Mouse (Mus musculus) embryonic facial prominence, embryonic 10.5 days (tissue): ENCODE results near the gene Praf2. TPM values are rescaled to one million over a fixed set of nuclear protein-coding genes. Genes with fewer than 3 reads are reported as not detected.
A peak's percentile ranks its signal among the peaks of the same experiment; 100 is the strongest.
"Not testable (repeated sequence)": the region's sequence is repeated elsewhere in the genome, so short reads cannot be mapped to it uniquely, and the experiment has no call there.

Source experiments
- DNase-seq: peaks from one replicate; pipeline ENCODE4 v3.0.0-alpha.2; 2017; ENCODE audit warnings: low spot score
- H3K27ac ChIP-seq: fragments of 300-500 bp; sonication (generic); replicated peaks from 2 replicates; pipeline ENCODE4 v1.5.1; 2016; ENCODE audit warnings: mild to moderate bottlenecking
- H3K27me3 ChIP-seq: fragments of 300-500 bp; sonication (generic); replicated peaks from 2 replicates; pipeline ENCODE4 v1.6.1; 2016; ENCODE audit warnings: low read depth, mild to moderate bottlenecking; ENCODE audit not compliant: poor library complexity, severe bottlenecking
- H3K36me3 ChIP-seq: fragments of 300-500 bp; sonication (generic); replicated peaks from 2 replicates; pipeline ENCODE4 v1.6.1; 2016; ENCODE audit warnings: mild to moderate bottlenecking, moderate library complexity
- H3K4me1 ChIP-seq: fragments of 300-500 bp; sonication (generic); 2 replicates; pipeline ENCODE4 v1.6.1; 2016
- H3K4me3 ChIP-seq: fragments of 300-500 bp; sonication (generic); 2 replicates; pipeline ENCODE4 v1.5.1; 2016; ENCODE audit warnings: mild to moderate bottlenecking, moderate library complexity
- H3K9me3 ChIP-seq: fragments of 300-500 bp; sonication (generic); 2 replicates; pipeline ENCODE4 v1.6.1; 2016; ENCODE audit warnings: mild to moderate bottlenecking
- WGBS: fragments of 180-500 bp; shearing (Covaris S2); methylation state at CpG from one replicate; pipeline ENCODE4 v1.1.7; 2016; 5-methylcytosine and 5-hydroxymethylcytosine counted together
- polyA plus RNA-seq: library from polyadenylated mRNA; unstranded; fragments of >200 nt; fragmentation: Nextera tagmentation; extraction: Ambion mirVana; gene quantifications from 2 replicates; pipeline ENCODE4 v1.2.1, GENCODE M21; 2016

The Praf2 gene
- polyA plus RNA-seq, 1 experiment from 2014 or later: 73.6 TPM

DNA sequence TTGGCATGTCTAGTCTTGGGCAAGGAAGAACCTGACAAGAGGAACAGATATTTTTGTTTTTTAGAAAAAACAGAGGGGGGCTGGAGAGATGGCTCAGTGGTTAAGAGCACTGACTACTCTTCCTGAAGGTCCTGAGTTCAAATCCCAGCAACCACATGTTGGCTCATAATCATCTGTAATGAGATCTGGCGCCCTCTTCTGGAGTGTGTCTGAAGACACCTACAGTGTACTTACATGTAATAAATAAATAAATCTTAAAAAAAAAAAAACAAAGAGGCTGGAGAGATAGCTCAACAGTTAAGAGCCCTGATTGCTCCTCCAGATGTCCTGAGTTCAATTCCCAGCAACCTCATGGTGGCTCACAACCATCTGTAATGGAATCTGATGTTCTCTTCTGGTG is 12.2 kb upstream of the Praf2 start:
- whole genome bisulfite sequencing: 38% methylated on average over 1 of the region's 1 CpGs

DNA sequence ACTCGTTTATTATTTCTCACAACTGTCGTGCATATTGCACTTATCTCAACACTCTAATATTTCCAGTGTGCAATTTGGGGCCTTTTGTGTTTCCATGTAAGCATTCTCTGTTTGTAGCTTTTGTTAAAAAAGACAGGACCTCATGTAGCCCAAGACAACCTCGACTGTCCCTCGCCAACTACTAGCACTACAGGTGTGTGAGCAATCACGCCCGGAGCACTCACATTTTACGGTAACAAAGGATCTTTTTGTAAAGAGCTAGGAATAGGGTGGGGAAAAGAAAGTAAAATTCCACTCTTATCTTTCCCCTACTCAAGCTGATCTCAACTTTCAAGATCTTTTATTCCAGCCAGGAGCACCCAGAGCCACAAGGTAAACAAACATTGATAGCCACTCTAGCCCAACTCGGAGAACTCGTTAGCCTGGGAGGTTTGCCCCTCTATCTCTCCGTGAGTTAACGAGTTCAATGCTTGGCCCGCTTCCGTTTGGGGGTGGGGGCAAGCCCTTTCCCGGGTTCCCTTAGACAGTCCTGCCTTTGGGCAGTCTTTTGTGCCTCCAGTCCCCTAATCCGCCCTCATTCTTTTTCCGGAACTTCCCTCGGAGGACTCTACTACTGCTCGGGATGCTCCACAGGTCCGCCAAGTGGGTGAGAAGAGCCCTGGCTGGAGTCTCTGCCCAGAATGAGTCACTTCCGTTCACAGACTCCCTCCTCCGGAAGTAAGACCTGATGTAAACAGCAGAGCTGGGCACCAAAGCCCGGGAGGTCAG is 6.5 kb upstream of the Praf2 start, which contains the start of gene Gm45208:
Gene Gm45208 (plus strand): TSS at position 732 of the 768 bp plus-strand sequence.
- no peaks in the 10 kb centered on the region; the same call in 1 of the 2 replicates for H3K9me3 ChIP-seq
- H3K36me3 ChIP-seq: peaks cover 23% of the 10 kb centered on the region
- peak within 1 kb of the TSS; percentile 69 for H3K4me3 ChIP-seq
- H3K4me1 ChIP-seq: peaks cover 5% of the 10 kb centered on the region; the same call in 1 of the 2 replicates
- 22% methylated on average over 22 of the region's 22 CpGs for WGBS
- DNase-seq: peak; percentile 69
- peak within 1 kb of the TSS; percentile 93 for H3K27ac ChIP-seq
- no peaks in the 10 kb centered on the region for H3K27me3 ChIP-seq

More for the DNA sequence above, 12.2 kb upstream of the Praf2 start:
- H3K27me3 ChIP-seq, H3K36me3 ChIP-seq, H3K4me3 ChIP-seq, DNase-seq, H3K9me3 ChIP-seq, H3K27ac ChIP-seq, H3K4me1 ChIP-seq: not testable (repeated sequence)

DNA sequence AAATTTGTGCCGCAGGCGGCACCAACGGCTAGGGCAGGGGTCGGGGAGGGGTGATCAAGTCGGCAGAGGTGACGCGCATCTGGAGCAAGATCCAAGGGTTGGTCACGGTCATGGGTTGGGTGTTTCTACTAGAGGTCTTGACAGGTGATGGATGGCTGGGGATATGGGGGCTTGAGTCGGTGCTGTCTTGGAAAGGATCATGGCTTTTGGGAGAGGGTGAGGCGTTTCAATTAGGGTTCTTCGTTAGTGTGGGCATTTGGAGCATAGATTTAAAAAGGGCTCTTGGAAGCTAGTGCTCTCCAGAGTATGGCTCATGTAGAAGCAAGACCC is 6.0 kb upstream of the Praf2 start:
- Histone ChIP-seq H3K4me3 (peak overlapping the region; percentile 69), H3K4me1 (peaks cover 5% of the 10 kb centered on the region; the same call in 1 of the 2 replicates), H3K27me3 (no peaks in the 10 kb centered on the region), H3K9me3 (no peaks in the 10 kb centered on the region; the same call in 1 of the 2 replicates), H3K36me3 (peaks cover 28% of the 10 kb centered on the region), H3K27ac (peak overlapping the region; percentile 93)
- no peak for DNase-seq
- 13% methylated on average over 11 of the region's 11 CpGs for WGBS

DNA sequence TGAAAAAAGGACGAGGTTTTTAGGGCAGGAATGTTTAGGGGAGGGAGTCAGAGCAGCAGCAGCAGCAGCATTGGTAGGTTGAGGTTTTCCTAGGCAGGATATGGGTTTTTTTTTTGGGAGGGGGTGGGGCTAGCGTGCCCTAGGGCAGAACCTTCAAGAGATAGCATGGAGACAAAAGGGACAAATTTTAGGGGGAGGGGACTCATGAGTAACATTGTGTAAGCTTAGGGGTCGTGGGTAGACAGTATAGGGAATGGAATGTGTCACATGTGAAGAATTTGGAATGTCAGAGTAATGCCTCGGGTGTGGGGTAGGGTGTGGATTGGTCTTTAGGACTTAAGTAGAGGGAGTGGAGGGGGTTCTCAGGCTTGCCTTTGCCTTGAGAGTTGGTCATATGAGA is 5.5 kb upstream of the Praf2 start:
- Histone ChIP-seq H3K4me1 (peaks cover 5% of the 10 kb centered on the region; the same call in 1 of the 2 replicates), H3K36me3 (peaks cover 32% of the 10 kb centered on the region), H3K27me3 (no peaks in the 10 kb centered on the region), H3K27ac (peak overlapping the region; percentile 93; the same call in 1 of the 2 replicates), H3K9me3 (no peaks in the 10 kb centered on the region; the same call in 1 of the 2 replicates), H3K4me3 (peak overlapping the region; percentile 69)
- 26% methylated on average over 4 of the region's 4 CpGs for WGBS
- DNase-seq: no peak

DNA sequence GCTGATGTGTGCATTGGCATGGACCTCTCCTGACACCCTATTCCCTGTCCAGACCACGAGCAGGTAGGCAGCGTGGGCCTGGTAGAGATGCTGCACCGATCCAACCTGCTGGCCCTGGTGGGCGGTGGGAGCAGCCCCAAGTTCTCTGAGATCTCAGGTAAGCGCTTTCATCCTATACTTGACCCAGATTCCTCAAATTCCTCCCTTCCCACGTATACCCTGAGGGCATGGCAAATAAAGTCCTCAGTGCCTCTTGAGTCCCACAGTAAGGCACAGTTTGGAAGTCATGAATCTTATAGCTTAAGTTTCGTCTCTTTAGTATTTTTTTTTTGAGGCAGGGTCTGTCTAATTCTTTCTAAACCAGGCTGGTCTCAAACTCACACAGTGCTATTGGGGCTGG is 4.1 kb upstream of the Praf2 start:
- no peak overlapping the region for H3K27ac ChIP-seq
- H3K9me3 ChIP-seq: no peaks in the 10 kb centered on the region; the same call in 1 of the 2 replicates
- peaks cover 8% of the 10 kb centered on the region for H3K4me1 ChIP-seq
- 87% methylated on average over 7 of the region's 7 CpGs for WGBS
- H3K27me3 ChIP-seq: no peaks in the 10 kb centered on the region
- no peak for DNase-seq
- no peak overlapping the region for H3K4me3 ChIP-seq
- H3K36me3 ChIP-seq: peaks cover 32% of the 10 kb centered on the region

DNA sequence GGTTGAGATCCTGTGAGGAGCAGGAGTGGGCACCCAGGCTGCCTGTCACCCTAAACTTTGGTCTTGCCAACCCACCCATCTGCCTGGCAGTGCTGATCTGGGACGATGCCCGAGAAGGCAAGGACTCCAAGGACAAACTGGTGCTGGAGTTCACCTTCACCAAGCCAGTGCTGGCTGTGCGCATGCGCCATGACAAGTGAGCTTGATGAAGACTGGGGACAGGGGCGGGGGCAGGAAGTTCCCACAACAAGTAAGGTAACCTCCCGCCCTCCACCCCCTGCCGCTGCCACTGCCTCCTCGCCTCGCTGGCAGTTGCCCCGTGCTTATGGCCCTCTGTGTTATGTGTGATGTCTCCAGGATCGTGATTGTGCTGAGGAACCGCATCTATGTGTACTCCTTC is 2.4 kb upstream of the Praf2 start:
- Histone ChIP-seq H3K4me3 (no peak overlapping the region), H3K36me3 (peaks cover 32% of the 10 kb centered on the region), H3K4me1 (peaks cover 11% of the 10 kb centered on the region), H3K27ac (no peak overlapping the region), H3K9me3 (no peaks in the 10 kb centered on the region; the same call in 1 of the 2 replicates), H3K27me3 (no peaks in the 10 kb centered on the region)
- 88% methylated on average over 12 of the region's 12 CpGs for WGBS
- no peak for DNase-seq

DNA sequence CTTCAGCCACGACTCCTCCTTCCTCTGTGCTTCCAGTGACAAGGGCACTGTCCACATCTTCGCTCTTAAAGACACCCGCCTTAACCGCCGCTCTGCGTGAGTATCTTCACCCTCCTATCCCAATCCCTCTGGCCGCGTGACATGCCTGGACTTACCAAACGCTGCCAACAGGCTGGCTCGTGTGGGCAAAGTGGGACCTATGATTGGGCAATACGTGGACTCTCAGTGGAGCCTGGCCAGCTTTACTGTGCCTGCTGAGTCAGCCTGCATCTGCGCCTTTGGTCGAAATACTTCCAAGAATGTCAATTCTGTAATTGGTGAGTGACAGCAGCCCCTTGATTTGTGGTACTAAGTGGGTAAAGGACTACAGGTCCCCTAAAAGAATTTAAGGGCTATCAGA is 1.1 kb upstream of the Praf2 start:
- no peak for DNase-seq
- Histone ChIP-seq H3K36me3 (peaks cover 32% of the 10 kb centered on the region), H3K27ac (no peak overlapping the region), H3K4me3 (no peak overlapping the region), H3K9me3 (no peaks in the 10 kb centered on the region; the same call in 1 of the 2 replicates), H3K27me3 (no peaks in the 10 kb centered on the region), H3K4me1 (peaks cover 11% of the 10 kb centered on the region)
- WGBS: 92% methylated on average over 13 of the region's 13 CpGs

DNA sequence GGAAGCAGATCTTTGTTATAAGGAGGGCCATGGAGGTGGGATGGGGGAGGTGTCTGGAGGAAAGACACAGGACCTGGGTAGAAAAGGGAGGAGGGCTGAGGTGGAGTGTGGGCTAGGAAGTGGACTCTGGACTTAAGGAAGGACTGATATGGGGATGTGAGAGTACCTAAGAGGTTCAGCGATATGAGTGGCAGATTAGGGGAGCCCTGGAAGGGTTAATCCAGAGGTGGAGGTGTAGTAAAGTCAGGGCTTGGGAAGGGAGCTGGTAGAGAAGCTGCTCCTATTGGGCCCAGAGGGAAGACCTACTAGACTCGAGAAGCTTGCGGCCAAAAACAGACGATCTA is 655 bp downstream of the Praf2 start:
- DNase-seq: no peak
- Histone ChIP-seq H3K36me3 (peaks cover 38% of the 10 kb centered on the region), H3K9me3 (peaks cover 6% of the 10 kb centered on the region; the same call in 1 of the 2 replicates), H3K27me3 (no peaks in the 10 kb centered on the region), H3K27ac (peak overlapping the region; percentile 78), H3K4me3 (peak overlapping the region; percentile 60), H3K4me1 (peaks cover 5% of the 10 kb centered on the region; the same call in 1 of the 2 replicates)
- 39% methylated on average over 4 of the region's 4 CpGs for WGBS

DNA sequence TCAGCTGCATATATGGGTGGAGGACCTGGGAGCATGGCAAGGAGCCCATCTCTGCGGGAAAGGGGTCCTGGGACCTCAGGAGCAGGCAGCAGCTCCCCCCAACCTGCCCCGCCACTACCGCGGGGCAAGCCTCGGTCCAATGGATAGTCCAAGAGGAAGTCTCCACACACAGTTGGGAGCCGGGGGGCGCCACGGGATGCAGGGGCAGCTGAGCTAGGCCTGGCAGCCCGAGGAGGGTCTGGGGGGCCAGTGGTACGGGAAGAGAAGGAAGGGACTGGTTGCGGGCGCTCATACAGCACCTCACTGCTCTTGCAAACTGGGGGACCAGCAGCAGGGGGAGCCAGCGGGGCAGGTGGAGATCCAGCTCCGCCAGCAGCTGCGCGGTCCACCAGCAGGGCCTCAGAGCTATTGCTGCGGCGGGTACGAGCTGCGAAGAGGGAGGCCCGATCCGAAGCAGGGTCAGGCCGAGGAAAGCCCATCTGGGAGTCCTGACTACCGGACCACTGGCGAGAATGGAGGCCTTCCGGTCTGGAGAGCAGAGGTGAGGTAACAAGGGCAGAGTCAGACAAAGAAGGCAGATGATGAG is 5.4 kb downstream of the Praf2 start:
- Histone ChIP-seq H3K27me3 (no peaks in the 10 kb centered on the region), H3K4me3 (no peak overlapping the region; the same call in 1 of the 2 replicates), H3K9me3 (peaks cover 8% of the 10 kb centered on the region; the same call in 1 of the 2 replicates), H3K4me1 (peaks cover 5% of the 10 kb centered on the region; the same call in 1 of the 2 replicates), H3K27ac (no peak overlapping the region), H3K36me3 (peaks cover 45% of the 10 kb centered on the region)
- DNase-seq: peak; percentile 77
- WGBS: 33% methylated on average over 26 of the region's 26 CpGs

DNA sequence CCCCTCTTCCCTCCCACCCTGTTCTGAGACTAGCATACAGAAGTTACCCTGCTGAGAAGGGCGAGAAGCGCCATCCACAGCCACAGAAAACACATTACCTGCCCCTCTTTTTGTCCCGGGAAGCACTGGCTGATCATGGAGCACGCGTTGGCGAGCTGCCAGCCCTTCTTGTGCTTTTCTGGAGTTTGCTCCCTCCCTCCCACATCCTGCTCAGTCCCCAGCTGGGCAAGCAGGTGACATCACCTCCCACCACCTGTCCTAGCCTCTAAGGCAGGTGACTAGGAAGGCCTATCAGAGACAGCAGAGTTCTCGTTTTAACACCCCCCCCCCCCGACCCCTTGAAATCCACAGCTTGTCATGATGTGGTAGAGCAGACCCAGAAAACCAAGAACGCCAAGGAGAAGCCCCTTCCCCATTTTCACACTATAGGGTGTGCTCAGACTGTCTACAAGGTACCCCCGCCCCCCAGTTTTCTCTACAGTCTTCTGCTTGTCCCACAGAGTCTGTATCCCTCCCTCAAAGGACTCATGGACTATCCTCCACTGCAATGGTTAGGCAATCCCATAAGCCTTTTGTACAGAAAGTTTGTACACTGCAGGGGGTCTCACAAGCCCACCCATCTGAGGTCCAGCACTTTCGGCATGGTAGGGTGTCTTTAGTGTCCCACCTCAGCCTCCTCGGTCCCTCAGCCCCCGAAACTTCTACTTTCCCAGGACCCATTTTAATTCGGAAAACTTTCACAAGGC is 11.3 kb downstream of the Praf2 start:
- no peaks in the 10 kb centered on the region for H3K27me3 ChIP-seq
- no peak for DNase-seq
- H3K4me1 ChIP-seq: peaks cover 12% of the 10 kb centered on the region
- 0 out of 2 replicates have a peak overlapping the region, but pooled peaks have one; percentile 11 for H3K4me3 ChIP-seq
- 64% methylated on average over 14 of the region's 14 CpGs for WGBS
- H3K27ac ChIP-seq: no peak overlapping the region
- H3K36me3 ChIP-seq: peaks cover 37% of the 10 kb centered on the region
- 0 out of 2 replicates have a peak, but pooled peaks cover 2% of the 10 kb centered on the region for H3K9me3 ChIP-seq

DNA sequence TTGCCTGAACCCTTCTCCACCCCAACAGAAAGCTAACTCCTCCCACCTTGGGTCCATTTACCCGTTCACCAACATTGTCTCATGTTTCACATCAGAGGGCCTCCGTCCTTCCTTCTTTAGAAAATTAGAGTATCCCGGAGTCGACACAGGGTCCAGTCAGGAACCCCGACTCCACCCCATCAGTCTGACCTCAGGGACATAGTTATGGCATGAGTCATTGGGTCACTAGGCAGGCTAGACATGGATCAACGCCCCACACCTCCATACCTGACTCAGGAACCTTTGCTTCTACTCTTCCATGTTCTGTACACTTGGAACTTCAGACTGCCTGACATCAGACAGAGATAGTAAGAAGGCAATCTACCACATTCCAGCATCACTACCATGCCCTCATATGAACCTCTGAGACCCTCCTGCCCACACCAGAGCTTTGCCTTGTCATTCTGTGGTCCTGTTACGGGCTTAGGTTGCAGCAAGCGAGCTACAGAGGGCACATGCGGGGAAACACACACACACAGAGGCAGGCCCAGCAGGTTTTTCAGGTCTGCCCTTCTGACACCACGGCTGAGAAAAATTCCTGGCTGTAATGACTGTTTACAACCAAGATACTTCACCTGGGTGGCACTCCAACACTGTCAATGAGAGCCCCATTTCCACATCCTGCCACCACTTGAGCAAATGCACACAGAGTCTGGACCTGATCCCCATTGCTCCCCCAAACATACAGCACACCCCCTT is 12.0 kb downstream of the Praf2 start:
- H3K9me3 ChIP-seq: 0 out of 2 replicates have a peak, but pooled peaks cover 2% of the 10 kb centered on the region
- 55% methylated on average over 10 of the region's 10 CpGs for WGBS
- H3K27me3 ChIP-seq: no peaks in the 10 kb centered on the region
- 0 out of 2 replicates have a peak overlapping the region, but pooled peaks have one; percentile 23 for H3K4me3 ChIP-seq
- DNase-seq: peak; percentile 29
- no peak overlapping the region for H3K27ac ChIP-seq
- peaks cover 12% of the 10 kb centered on the region for H3K4me1 ChIP-seq
- peaks cover 29% of the 10 kb centered on the region for H3K36me3 ChIP-seq

DNA sequence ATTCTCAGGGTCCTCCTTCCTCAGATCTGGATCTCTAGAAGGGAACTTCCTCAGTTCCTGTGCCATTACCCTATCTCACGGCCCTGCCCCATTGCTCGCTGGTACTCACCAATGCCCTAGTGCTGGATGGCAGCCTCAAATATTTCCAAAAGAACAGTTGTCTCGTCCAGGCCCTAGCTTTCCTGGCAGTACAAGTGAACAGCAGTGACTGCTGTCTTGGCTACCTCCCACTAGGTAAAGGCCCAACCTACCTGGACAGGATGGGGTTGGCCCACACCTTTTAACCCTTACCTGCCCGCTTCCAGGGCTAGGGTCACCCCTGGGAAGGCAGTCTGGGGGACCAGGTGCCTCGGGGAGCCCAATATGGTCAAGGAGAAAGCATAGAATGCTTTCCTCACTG is 12.9 kb downstream of the Praf2 start:
- Histone ChIP-seq H3K9me3 (0 out of 2 replicates have a peak, but pooled peaks cover 2% of the 10 kb centered on the region), H3K4me1 (peaks cover 12% of the 10 kb centered on the region), H3K36me3 (peaks cover 21% of the 10 kb centered on the region), H3K27ac (no peak overlapping the region), H3K4me3 (peak overlapping the region; percentile 23; the same call in 1 of the 2 replicates), H3K27me3 (no peaks in the 10 kb centered on the region)
- no peak for DNase-seq
- 75% methylated on average over 5 of the region's 5 CpGs for WGBS
